In the genomic region with DNA sequence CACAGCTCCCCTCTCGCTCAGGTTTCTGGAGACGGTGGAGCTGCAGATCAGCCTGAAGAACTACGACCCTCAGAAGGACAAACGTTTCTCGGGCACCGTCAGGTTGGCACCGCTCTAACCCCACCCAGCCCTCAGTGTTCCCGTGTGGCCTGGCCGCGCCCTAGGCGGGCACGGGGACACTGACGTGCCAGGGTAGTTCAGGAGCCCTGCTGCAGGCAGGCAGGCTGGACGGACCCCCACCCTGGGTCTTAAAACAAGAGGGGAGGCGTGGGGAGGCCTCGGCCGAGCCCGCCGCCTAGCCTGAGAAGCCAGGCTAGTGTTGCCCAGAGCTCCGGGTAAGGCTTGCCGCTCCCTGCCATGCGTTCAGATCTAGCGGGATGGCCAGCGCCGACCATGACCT, we compare ENCODE assay signal across 8 mouse cellular contexts. TPM values are rescaled to one million over a fixed set of nuclear protein-coding genes. Genes with fewer than 3 reads are reported as not detected.
DNase-seq lines count a peak whose midpoint lies in the region; ATAC-seq and TF ChIP-seq lines count a peak whose summit lies in the region.

No protein-coding gene starts in this region.

- no peak for TF ChIP-seq EP300 in ES-Bruce4 (IDR thresholded peaks at IDR 0.05; ENCODE audit: insufficient read depth, low read depth, low read length)

- TF ChIP-seq POLR2A in ES-Bruce4 (IDR thresholded peaks at IDR 0.05; ENCODE audit: insufficient read depth, low read length), result no peak
- no peak for TF ChIP-seq POLR2A in liver, adult 2 months (IDR thresholded peaks at IDR 0.05; ENCODE audit: extremely low read depth, insufficient read depth, low read length)
- no peak for TF ChIP-seq POLR2A in olfactory bulb, adult 2 months (IDR thresholded peaks at IDR 0.05; ENCODE audit: insufficient read depth, low read depth, low read length)

- H3K36me3 ChIP-seq in ES-Bruce4 (ENCODE audit: control insufficient read depth, insufficient read depth, low read length, poor library complexity, severe bottlenecking), result peaks cover 30% of the 10 kb centered on the region
- peaks cover 5% of the 10 kb centered on the region; the same call in 1 of the 2 replicates for H3K36me3 ChIP-seq in forebrain, embryonic 16.5 days (ENCODE audit: control insufficient read depth, insufficient read depth)
- peaks cover 9% of the 10 kb centered on the region for H3K36me3 ChIP-seq in liver, adult 2 months (ENCODE audit: control insufficient read depth, insufficient read depth, low read length)

- H3K4me3 ChIP-seq in ES-Bruce4 (ENCODE audit: low read depth, low read length), result peak overlapping the region; percentile 85
- peak overlapping the region; percentile 84 for H3K4me3 ChIP-seq in forebrain, embryonic 16.5 days (replicated peaks; ENCODE audit: low read length)
- H3K4me3 ChIP-seq in liver, adult 2 months (ENCODE audit: insufficient read depth, low read depth, low read length), result peak overlapping the region; percentile 71
- H3K4me3 ChIP-seq in olfactory bulb, adult 2 months (ENCODE audit: insufficient read depth, low read depth, low read length), result peak overlapping the region; percentile 62

- H3K9ac ChIP-seq in ES-Bruce4 (ENCODE audit: low read depth, poor library complexity, severe bottlenecking), result peak overlapping the region; percentile 95
- H3K9ac ChIP-seq in forebrain, embryonic 16.5 days (replicated peaks; ENCODE audit: low read depth, low read length), result peak overlapping the region; percentile 94
- peak overlapping the region; percentile 88 for H3K9ac ChIP-seq in liver, adult 2 months (ENCODE audit: low read depth, low read length)

- peak overlapping the region; percentile 92 for H3K4me2 ChIP-seq in forebrain, embryonic 16.5 days (ENCODE audit: low read length)

- under 1% methylated on average over 25 of the region's 25 CpGs for WGBS in forebrain, embryonic 16.5 days
- 1% methylated on average over 25 of the region's 25 CpGs for WGBS in liver, adult 2 months
- under 1% methylated on average over 25 of the region's 25 CpGs for WGBS in olfactory bulb, adult 2 months

- H3K9me3 ChIP-seq in ES-Bruce4 (replicated peaks; ENCODE audit: control insufficient read depth, insufficient read depth, low read length, poor library complexity, severe bottlenecking), result no peaks in the 10 kb centered on the region
- no peaks in the 10 kb centered on the region for H3K9me3 ChIP-seq in forebrain, embryonic 16.5 days (ENCODE audit: control insufficient read depth, low read length)

- no peaks in the 10 kb centered on the region for H3K79me2 ChIP-seq in liver, adult 2 months (ENCODE audit: control insufficient read depth, insufficient read depth, low read length)

- H3K27me3 ChIP-seq in ES-Bruce4 (ENCODE audit: control insufficient read depth, insufficient read depth, low read length, poor library complexity, severe bottlenecking), result no peaks in the 10 kb centered on the region
- no peaks in the 10 kb centered on the region for H3K27me3 ChIP-seq in forebrain, embryonic 16.5 days (replicated peaks; ENCODE audit: control insufficient read depth, insufficient read depth, low read length)
- no peaks in the 10 kb centered on the region for H3K27me3 ChIP-seq in liver, adult 2 months (ENCODE audit: control insufficient read depth, insufficient read depth, low read length)

- H3K27ac ChIP-seq in ES-Bruce4 (ENCODE audit: insufficient read depth, low read length), result peak overlapping the region; percentile 56
- H3K27ac ChIP-seq in forebrain, embryonic 16.5 days (ENCODE audit: low read length), result peak overlapping the region; percentile 93
- H3K27ac ChIP-seq in liver, adult 2 months (replicated peaks; ENCODE audit: insufficient read depth, low read depth, low read length), result peak overlapping the region; percentile 64
- H3K27ac ChIP-seq in olfactory bulb, adult 2 months (ENCODE audit: insufficient read depth, low read depth, low read length), result peak overlapping the region; percentile 76

- no peak for TF ChIP-seq CTCF in ES-Bruce4 (IDR thresholded peaks at IDR 0.05; ENCODE audit: low read depth, low read length)
- no peak for TF ChIP-seq CTCF in liver, adult 2 months (IDR thresholded peaks at IDR 0.05; ENCODE audit: low read depth, low read length)
- no peak for TF ChIP-seq CTCF in olfactory bulb, adult 2 months (IDR thresholded peaks at IDR 0.05; ENCODE audit: insufficient read depth, low read depth, low read length)

- peak; percentile 38 for DNase-seq in gastrocnemius, postnatal 10 days
- DNase-seq in gastrocnemius, adult 18-20 months (ENCODE audit: low spot score), result no peak
- DNase-seq in liver, adult 2 months (ENCODE audit: extremely low read depth, low read depth, low spot score), result no peak
- DNase-seq in cerebellum, adult 8-10 months, result no peak
- DNase-seq in adrenal gland, postnatal 25 days, result no peak

- H3K4me1 ChIP-seq in ES-Bruce4 (ENCODE audit: control insufficient read depth, insufficient read depth, low read length), result peaks cover 14% of the 10 kb centered on the region
- peaks cover 18% of the 10 kb centered on the region for H3K4me1 ChIP-seq in forebrain, embryonic 16.5 days (replicated peaks; ENCODE audit: control insufficient read depth, insufficient read depth, low read length)
- H3K4me1 ChIP-seq in liver, adult 2 months (ENCODE audit: control insufficient read depth, insufficient read depth, low read length), result peaks cover 14% of the 10 kb centered on the region
- peaks cover 34% of the 10 kb centered on the region for H3K4me1 ChIP-seq in olfactory bulb, adult 2 months (ENCODE audit: control insufficient read depth, insufficient read depth, low read length)

- ATAC-seq in forebrain, embryonic 16.5 days, result peak; percentile 11

RNA-seq across cellular contexts. Expression of a gene that starts 0.7 kb away (rescaled TPM):
- total RNA-seq in gastrocnemius, postnatal 10 days (2021), result 100 to 1,000 TPM; 699 to 738 TPM
- 100 to 1,000 TPM; 418 to 419 TPM for total RNA-seq in gastrocnemius, adult 18-20 months (2021)
- polyA plus RNA-seq in ES-Bruce4 (2011; ENCODE audit: insufficient read depth, insufficient read length, low read depth, missing spikeins), result 1,875 and 2,151 TPM in 2 replicates
- polyA plus RNA-seq in forebrain, embryonic 16.5 days (2015; fragmentation: Nextera tagmentation; extraction: Ambion mirVana), result 354 and 367 TPM in 2 replicates
- 497 and 711 TPM in 2 replicates for total RNA-seq in liver, adult 2 months (2014; rRNA removed)
- 1,137 and 1,616 TPM in 2 replicates for polyA plus RNA-seq in liver, adult 2 months (2012; rRNA removed)
- polyA plus RNA-seq in olfactory bulb, adult 2 months (2012; ENCODE audit: insufficient read depth, insufficient read length, low replicate concordance, missing spikeins), result 1,471 TPM in 1 of 2 replicates, not detected in the other
- 789 and 848 TPM in 2 replicates for total RNA-seq in adrenal gland, postnatal 25 days (2021)

RNA-seq across cellular contexts. Expression of a gene that starts 15.6 kb away (rescaled TPM):
- 10 to 100 TPM; 14.8 to 20.1 TPM for total RNA-seq in gastrocnemius, postnatal 10 days (2021)
- total RNA-seq in gastrocnemius, adult 18-20 months (2021), result 10 to 100 TPM; 10.3 to 11.2 TPM
- polyA plus RNA-seq in ES-Bruce4 (2011; ENCODE audit: insufficient read depth, insufficient read length, low read depth, missing spikeins), result 56.8 and 64.7 TPM in 2 replicates
- polyA plus RNA-seq in forebrain, embryonic 16.5 days (2015; fragmentation: Nextera tagmentation; extraction: Ambion mirVana), result 20.9 and 25.0 TPM in 2 replicates
- total RNA-seq in liver, adult 2 months (2014; rRNA removed), result 6.6 and 9.1 TPM in 2 replicates
- polyA plus RNA-seq in liver, adult 2 months (2012; rRNA removed), result 6.4 and 6.8 TPM in 2 replicates
- polyA plus RNA-seq in olfactory bulb, adult 2 months (2012; ENCODE audit: insufficient read depth, insufficient read length, low replicate concordance, missing spikeins), result not detected in 2 replicates
- 34.6 and 35.0 TPM in 2 replicates for total RNA-seq in adrenal gland, postnatal 25 days (2021)

RNA-seq across cellular contexts. Expression of a gene that starts 21.7 kb away (rescaled TPM):
- total RNA-seq in gastrocnemius, postnatal 10 days (2021), result 10 to 100 TPM in 1 of 2 experiments, 1 to 10 TPM in 1; 10.0 to 14.8 TPM
- 1 to 10 TPM; 5.3 to 6.9 TPM for total RNA-seq in gastrocnemius, adult 18-20 months (2021)
- polyA plus RNA-seq in ES-Bruce4 (2011; ENCODE audit: insufficient read depth, insufficient read length, low read depth, missing spikeins), result 28.6 and 31.9 TPM in 2 replicates
- polyA plus RNA-seq in forebrain, embryonic 16.5 days (2015; fragmentation: Nextera tagmentation; extraction: Ambion mirVana), result 1.5 and 1.8 TPM in 2 replicates
- 3.0 and 3.7 TPM in 2 replicates for total RNA-seq in liver, adult 2 months (2014; rRNA removed)
- 7.6 and 11.0 TPM in 2 replicates for polyA plus RNA-seq in liver, adult 2 months (2012; rRNA removed)
- polyA plus RNA-seq in olfactory bulb, adult 2 months (2012; ENCODE audit: insufficient read depth, insufficient read length, low replicate concordance, missing spikeins), result not detected in 2 replicates
- total RNA-seq in adrenal gland, postnatal 25 days (2021), result 10.4 and 13.6 TPM in 2 replicates

RNA-seq across cellular contexts. Expression of a gene that starts 36.1 kb away (rescaled TPM):
- total RNA-seq in gastrocnemius, postnatal 10 days (2021), result under 1 TPM; 0.40 to 0.50 TPM
- total RNA-seq in gastrocnemius, adult 18-20 months (2021), result not detected
- 14.0 and 14.7 TPM in 2 replicates for polyA plus RNA-seq in ES-Bruce4 (2011; ENCODE audit: insufficient read depth, insufficient read length, low read depth, missing spikeins)
- polyA plus RNA-seq in forebrain, embryonic 16.5 days (2015; fragmentation: Nextera tagmentation; extraction: Ambion mirVana), result 1.5 and 1.7 TPM in 2 replicates
- not detected in 2 replicates for total RNA-seq in liver, adult 2 months (2014; rRNA removed)
- polyA plus RNA-seq in liver, adult 2 months (2012; rRNA removed), result not detected in 2 replicates
- polyA plus RNA-seq in olfactory bulb, adult 2 months (2012; ENCODE audit: insufficient read depth, insufficient read length, low replicate concordance, missing spikeins), result not detected in 2 replicates
- total RNA-seq in adrenal gland, postnatal 25 days (2021), result not detected in 2 replicates
